Mouse (Mus musculus) CD4-positive helper T cell, adult 2 months (primary cell): ENCODE measurements at regions not wholly inside any gene's neighbourhood (a gene's known extent, or its start where the extent isn't known, plus 50 kb on each side); places are given as distances from the start of the nearest gene placed in this dataset.

Experiments used
- DNase-seq: peaks from one replicate; pipeline ENCODE4 v3.0.0-alpha.2; 2012; ENCODE audit warnings: low read depth, missing footprints, low spot score

- DNase-seq: no peak
Measured at GRCm38 (mm10) chr1:194208034-194209000, 409.7 kb upstream of the Plxna2 start.

GRCm38 (mm10) chr1:194197516-194197915 is 420.5 kb upstream of the Plxna2 start:
- no peak for DNase-seq

DNA sequence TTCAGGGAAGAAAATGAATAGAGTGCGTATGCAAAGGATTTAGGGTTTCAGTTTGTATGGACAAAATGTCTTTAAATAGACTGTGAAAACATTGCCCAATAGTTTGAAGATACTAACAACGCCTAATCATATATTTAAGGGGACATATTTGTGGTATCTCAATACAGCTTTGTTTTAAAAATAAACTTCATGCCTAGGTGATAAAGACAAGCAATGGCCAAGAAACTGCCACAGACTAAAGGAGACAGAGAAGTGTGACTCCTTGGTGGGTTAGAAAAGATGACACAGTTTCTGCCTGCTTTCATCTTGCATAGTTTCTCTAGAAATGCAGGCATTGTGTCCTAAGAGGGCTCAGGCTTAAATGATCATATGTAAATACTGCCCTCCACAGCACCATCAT is 435.7 kb upstream of the Plxna2 start:
- no peak for DNase-seq

DNA sequence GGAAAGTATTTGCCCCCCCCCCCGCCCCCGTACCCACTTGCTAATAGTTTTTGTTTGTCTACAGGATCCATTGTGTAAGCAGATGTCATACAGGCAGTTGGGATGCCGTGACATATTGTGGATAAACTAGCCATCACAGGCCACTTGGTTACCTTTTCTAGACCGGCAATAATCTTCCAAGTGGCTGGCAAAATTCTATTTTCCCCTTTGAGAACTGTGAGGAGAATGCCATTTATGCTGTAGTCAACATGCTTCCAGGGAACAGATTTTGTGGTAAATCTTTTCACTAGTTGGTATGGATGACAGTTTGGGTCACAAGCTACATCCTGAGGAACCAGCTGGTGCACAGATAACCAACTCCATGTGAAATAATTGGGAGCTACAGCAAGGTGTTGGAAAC is 456.5 kb upstream of the Plxna2 start:
- no peak for DNase-seq

GRCm38 (mm10) chr1:194160761-194161461 is 457.1 kb upstream of the Plxna2 start:
- DNase-seq: no peak

DNA sequence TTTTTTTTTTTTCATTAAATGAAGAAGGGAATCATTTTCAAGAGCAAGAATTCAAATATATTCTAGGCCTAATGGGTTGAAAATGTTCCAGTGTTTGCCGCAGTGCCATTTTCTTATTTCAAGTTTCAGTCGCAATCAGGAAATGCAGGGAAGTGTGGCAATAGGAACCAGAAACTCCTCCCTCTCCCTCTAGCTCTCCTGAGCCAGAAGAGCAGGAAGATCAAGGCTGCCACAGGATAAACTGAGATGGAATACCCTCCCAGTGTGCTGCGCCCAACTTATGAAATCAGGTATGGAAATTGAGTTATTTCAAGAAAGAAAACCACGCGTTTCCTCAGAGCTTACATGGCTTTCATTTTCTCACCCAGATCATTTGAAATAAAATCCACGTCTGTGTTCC is 460.8 kb upstream of the Plxna2 start:
- no peak for DNase-seq

DNA sequence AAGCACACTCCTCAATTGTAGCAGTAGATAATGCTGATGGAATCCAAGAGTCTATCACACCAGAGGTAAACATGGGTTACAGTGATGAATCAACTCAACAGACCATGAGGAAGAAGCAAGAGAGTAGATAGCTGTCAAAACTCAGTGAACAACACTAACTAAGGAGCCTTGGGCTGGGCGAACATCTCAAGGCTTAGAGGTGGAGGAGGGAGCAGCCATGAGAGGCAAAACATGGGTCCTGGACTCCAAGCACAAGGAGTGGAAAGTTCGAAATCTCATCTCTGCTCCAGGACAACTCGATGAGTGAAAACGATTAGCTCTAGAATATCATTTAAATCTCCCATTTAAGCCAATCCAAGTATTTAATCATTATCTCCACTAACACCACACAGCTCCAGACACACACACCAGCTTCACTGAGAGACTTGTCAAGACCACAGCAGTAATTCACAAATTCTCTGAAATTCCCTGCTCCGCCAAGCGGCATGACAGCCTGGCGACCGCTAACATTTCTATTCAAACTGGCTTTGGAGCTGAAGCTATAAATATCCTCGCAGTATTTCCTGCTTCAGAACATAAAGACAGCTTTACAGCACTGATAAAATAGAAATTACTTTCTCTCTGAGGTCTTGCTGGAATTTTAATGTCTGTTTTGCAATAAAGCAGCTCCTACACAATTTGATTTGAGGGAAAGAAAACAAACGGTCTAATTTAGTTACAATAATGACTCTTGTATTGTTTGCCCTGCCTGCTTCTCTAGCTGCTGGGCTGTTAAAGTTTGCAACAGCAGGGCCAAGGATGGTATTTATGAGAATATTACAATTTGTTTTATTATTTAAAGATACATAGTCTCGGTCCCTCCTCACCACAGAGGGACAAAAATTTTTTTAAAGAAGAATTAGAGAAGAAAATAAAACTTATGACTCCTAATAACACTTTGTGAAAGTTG is 469.3 kb upstream of the Plxna2 start:
- DNase-seq: no peak

DNA sequence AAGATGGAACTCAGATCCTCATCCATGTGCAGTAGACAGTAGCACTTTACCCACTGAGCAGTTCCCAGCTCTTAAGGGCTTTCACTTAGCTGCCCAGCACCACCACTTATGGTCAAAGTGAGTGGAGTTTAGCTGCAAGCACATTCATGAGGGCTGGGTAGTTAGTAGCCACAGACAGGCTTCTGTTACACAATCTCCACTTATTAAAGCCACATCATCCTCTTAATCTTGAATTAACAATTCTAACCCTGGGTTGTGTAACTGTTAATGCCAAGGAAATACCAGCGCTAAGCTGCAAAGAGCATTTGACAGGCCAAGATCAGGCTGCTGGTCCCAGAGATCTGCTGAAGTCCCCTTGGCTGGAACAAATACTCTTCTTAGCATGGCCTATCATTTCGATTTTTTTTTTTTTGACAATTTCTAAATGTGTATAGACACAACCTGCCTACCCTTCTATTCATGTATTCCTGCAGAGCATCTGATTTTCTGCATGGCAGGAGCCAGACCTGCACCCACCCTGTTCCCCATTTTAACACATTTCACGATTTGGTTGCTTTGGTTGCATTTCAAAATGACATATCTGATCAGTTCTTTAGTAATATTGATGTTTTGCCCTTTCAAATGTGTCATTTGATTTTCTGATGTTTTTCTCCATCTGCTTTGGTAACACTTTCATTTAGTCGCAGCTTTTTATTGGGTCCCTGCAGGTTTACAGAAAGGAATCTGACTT is 500.2 kb upstream of the Plxna2 start:
- no peak for DNase-seq

- DNase-seq: no peak
Measured at GRCm38 (mm10) chr1:194114399-194114798, 503.6 kb upstream of the Plxna2 start.

DNA sequence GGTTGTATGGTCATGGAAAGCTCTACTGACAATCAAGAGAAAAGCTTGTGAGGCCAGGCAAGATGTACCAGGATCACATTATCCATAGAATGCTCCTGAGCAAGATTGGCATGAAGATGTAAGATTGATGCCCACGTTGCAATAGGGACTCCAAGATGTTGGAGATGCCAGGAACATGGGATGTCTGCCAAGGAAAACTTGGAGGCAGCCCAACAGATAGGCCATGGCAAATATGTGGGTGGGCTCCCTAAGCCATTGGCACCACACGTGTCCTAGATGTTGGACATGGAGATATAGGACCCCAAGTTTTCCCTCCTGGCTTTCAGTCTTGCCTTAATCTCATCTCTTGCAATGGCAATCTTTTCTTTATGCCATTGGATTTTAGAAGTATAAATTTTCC is 506.1 kb upstream of the Plxna2 start:
- DNase-seq: no peak

DNA sequence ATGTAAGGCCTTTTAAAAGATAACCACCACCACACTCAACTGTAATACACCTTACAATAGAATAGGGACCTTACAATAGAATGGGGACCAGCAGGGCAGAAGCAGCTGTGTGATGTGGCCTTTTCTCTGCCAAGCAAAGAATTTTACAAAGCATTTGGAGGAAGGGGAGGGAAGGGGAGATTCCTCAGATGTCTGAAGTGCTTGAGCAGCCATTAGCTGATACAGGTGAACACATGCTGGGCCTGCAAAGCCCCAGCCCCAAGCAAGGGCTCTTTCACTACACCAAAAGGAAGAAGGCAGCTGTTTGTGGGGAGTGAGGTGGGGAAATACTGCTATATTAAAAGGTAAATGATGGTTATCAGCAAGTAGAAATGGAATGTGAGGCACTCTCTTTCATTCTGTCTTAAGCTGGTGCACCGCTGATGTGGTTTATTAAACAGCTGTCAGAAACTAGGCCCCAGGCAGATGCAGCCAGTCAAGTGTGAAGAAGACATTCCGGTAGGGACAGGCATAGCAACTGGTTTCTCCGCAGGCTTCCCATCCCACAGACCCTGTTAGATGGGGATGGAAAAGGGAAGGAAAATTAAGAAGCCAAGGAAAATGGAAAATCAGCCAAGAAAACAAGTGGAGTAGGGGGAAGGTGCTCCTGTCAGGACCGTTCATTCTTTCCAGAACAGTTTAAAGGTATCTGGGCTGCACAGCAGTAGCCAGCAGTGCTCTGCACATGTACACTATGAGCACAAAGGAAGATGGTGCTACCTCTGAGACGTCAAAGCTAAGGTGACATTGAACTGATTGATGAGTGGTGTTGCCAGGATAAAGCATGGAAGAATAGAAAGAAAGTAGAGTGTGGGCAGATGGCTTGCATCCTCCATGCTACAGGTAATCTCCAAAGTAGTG is 508.6 kb upstream of the Plxna2 start:
- DNase-seq: no peak

DNA sequence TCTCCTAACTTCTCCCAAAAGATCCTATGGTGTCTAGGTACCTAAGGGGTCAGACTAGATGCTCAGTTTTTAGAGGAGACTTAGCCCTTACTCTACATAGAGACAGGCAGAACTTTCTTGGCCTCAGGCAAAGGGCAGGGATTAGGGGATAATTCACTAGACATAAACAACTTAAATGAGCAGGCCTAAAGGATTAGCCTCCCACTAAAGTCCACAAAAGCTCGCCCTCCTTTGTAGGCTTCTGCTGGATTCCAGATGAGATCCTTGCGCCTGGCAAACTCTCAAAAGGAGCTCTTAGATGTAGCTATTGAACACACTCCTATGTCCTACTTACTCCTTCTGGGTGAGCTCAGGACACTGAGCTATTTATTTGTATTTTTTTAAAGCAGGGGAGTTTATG is 509.9 kb upstream of the Plxna2 start:
- no peak for DNase-seq

GRCm38 (mm10) chr1:194107271-194107938 is 510.6 kb upstream of the Plxna2 start:
- DNase-seq: no peak

- DNase-seq: no peak
Measured at GRCm38 (mm10) chr1:194089918-194090548, 528.0 kb upstream of the Plxna2 start.

DNA sequence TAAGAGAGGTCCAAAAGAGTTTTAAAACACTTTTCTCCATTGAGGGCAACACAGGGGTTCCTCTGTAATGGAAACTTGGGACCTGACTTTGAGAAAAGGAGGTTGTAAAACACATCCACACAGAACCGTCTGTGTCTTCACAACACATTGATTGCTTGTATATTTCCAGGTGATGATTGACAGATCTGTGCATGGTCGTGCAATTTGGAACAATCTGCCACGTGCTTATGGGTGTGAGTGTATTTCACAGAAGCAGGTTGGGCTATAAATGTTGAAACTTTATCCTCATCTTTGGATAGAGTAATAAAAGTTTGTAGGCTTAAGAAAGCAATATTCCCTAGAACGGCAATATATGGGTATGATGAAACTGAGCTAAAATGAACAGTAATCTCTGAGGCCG is 559.5 kb upstream of the Plxna2 start:
- no peak for DNase-seq

- DNase-seq: no peak
Measured at GRCm38 (mm10) chr1:194056544-194056943, 561.5 kb upstream of the Plxna2 start.

- no peak for DNase-seq
Measured at GRCm38 (mm10) chr1:194049746-194050351, 568.2 kb upstream of the Plxna2 start.
